Mouse (Mus musculus) thymus, adult 18-20 months (tissue): ENCODE measurements around the gene Grb2.

Experiments used
- DNase-seq, 2 experiments: peaks; one replicate each; pipeline ENCODE4 v3.0.0; 2022; ENCODE audit warnings: mixed read lengths in 2 of 2

The Grb2 gene

DNA sequence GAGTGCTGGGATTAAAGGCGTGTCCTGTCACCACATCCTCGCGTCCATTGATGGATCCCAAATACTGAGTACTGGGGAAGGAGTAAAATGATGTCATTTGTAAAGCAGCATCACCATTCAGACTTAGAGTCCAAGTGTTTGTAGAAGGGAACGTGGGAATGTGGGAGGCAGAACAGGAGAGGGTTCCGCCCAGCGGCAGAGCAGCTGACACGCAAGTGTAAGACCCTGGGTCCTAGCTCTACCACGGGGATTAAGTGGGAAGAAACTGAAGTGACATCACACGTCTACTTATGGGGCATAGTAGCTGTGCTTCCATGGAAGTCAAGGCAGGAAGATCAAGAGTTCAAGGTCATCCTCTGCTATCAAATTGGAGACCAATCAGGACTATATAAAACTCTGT is 2.7 kb upstream of the Grb2 start:
- no peak for DNase-seq

- DNase-seq = no peak
These were observed 1.6 kb upstream of the Grb2 start for GRCm38 (mm10) chr11:115709829-115710559.

DNA sequence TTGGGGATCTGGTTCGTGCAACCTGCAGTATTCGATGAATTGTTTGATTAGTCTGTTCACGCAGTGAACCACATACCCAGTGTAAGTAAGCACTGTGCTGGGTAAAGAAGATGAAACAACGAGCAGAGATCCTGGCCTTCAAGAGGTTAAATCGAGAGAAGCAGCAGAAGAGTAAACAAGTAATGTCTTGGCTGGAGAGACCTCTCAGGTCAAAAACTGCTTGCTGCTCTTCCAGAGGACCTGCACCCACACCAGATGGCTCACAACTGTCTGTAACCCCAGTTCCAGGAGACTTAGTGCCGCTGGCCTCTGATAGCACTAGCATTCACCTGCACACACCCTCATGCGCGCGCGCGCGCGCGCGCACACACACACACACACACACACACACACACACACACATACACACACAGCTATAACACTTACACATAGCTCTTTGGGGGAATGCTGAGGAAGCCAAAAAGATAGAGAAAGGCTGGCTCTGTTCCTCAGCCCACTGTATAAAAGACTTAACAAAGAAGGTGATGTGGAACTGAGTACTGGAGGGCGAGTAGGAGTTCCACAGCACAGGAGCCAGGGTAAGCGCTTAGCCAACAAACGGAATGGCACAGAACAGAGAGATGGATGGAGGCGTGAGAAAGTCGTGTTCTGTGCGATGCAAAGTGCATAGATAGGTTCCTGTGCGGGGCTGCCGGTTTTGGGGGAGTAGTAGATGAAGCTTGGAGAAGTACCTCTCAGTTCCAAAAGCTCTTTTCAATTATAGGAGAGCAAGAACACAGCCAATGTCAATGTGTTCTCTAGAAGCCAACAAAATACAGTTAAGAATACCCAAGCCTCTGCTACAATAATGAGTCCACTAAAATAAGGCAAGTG is 795 bp upstream of the Grb2 start:
- DNase-seq = peak; percentile 21 to 42

DNA sequence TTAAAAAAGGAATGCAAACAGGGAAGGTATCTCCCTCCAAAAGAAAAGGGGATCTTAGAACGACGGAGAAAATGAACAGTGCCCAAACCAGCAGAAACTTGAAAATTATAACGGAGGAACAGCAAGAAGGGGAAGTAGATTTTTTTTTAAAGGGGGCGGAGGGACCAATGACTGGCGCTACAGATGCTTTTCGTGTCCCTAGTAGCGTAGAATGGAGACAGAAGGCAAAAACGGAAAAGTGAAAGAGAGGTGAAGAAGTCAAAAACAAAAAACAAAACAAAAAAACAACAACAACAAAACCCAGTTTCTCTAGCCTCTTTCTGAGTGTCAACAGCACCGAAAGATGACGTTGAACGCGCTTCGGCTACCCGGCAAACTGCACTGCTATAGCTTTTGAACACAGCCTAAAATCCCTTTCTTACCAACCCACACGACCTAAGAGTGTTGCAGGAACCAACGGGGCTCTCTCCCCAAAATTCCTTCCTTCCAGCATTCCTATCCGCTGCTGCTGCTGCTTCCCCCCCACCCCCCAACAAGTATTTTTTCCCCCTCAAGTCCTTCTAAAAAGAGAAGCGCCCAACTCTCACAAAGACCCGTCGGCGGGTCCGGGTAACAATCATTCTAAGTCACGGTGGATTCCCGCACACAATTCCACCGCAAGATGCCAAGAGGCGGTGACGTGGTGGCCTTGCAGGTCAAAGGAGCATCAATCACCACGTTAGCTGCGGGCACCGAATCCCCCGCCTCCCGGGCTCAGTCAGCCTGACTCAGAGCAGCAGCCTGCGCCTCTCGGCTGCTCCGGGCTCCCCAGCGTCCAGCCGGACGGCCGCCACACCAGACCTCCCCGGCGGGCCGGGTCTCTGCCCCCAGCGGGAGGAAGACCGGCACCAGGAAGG is 836 bp downstream of the Grb2 start:
- DNase-seq = peak; percentile 33 to 54

GRCm38 (mm10) chr11:115706584-115706983 is 1.8 kb downstream of the Grb2 start:
- no peak for DNase-seq

DNA sequence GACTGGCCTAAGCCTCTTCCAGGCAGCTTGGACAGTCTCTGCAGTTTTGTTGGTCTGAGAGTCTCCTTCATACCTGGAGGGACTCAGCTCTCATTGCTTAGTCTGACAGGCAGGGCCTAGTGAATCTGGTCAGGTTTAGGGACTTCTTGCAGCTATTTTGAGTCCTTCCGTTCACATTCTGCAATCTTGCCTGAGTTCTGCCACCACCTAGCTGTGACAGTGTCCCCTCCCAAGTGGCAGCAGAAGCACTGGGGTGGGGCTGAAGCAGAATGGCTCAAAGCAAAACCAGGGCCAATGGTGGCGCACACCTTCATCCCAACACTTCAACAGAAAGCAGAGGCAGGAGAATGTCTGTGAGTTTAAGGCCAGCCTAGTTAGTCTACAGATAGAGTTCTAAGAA is 2.8 kb downstream of the Grb2 start:
- no peak for DNase-seq

- no peak for DNase-seq
These were observed 3.7 kb downstream of the Grb2 start for GRCm38 (mm10) chr11:115704648-115705047.

DNA sequence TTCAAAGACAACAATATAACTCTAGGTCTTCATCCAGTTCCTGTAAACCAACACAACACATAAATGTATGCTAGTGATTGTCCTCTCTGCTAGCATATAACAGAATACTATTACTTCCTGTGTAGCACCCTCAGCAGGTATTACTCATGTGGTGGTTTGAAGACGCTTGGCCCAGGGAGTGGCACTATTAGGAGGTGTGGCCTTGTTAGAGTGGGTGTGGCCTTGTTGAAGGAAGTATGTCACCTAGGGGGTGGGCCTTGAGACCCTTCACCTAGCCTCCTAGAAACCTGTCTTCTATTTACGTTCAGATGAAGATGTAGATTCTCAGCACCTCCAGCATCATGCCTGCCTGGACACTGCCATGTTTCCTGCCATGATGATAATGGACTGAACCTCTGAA is 4.9 kb downstream of the Grb2 start:
- DNase-seq = no peak

DNA sequence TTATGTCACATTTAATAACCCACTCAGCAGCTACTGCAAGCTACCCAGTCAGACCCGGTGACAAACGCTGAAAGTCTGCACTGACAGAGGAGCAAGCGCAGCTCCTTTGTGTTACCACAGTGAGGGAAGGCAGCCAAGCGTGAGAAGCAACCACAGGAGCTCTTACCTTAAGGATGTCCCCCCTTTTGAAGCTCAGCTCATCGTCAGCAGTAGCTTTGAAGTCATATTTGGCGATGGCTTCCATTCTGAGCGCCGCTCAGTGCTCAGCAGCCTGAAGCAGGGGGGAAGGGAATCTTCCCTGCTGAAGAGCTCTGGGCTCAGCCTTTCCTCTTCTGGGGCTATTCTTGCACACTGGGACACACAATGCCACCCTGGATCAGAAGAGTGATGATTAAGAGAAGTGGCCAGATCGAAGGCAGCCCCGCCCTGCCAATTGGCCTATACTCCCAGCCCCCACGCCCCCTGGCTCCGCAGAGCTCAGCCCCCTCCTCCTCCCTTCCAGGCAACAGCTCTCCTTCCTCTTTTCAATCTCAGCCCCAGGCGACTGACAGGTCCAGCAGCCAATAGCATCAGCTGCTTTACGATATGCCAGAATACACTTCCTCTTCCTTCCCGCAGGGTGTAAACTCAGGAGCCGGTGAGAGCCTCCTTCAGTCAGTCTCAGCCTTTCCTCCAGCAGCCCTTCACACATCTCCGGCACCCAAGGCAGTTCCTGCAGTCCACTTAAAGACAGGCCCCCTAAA is 9.2 kb downstream of the Grb2 start:
- peak; percentile 74 to 87 for DNase-seq

- DNase-seq = no peak
These were observed 10.7 kb downstream of the Grb2 start for GRCm38 (mm10) chr11:115697722-115698121.

DNA sequence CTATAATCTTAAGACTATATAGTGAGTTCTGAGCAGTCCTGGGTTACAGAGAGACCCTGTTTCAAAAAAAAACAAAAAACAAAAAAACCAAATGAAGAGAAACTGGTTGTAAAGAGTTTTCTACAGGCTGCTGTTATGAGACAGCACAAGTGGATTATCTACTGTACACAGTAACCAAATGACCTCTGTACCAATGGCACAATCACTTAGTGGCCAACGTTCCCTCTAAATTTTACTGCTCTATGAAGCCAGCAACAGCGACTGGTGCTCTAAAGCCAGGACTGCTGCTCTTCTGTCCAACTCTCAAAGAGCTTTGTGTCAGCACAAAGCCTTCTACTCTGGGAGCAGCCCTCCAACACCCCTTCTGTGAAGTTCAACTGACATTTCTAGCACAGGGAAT is 11.3 kb downstream of the Grb2 start:
- DNase-seq = no peak

DNA sequence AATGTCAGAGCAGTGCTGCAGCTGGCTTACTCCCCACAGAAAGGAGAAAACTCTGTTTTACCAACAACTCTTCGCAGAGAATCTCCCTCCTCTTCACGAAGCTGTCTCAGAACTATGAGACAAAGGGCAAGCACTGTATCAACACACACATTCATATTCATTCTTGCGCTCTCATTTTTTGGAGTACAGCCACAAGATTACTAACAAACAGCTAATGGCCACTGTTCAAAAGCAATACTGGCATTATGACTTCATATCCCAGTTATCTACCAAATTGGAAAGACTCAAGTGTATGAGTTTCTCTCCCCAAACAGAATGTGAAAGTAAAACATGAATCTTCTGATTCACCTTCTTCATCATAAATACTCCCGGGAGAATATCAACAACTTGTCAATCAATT is 11.9 kb downstream of the Grb2 start:
- no peak for DNase-seq

GRCm38 (mm10) chr11:115693979-115694578 is 14.3 kb downstream of the Grb2 start:
- DNase-seq = no peak

DNA sequence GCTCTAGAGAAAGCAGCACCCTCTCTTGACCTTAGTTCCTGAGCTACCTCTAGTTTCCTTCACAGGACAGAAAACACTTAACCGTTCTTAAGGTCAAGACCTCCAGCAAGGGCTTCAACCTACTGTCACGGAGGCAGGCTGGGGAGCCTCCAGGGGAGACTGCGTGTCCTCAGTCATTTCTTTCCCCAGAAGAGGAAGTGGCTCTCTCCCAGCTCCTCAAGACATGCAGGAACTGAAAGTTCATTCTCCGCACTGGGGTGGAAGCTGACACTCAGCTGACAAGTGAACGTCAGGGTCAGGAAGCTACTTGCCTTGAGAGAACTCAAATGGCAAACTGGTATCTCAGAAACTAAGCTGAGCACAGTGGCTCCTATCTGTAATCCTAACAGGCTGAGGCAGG is 15.6 kb downstream of the Grb2 start:
- no peak for DNase-seq

GRCm38 (mm10) chr11:115691976-115692375 is 16.4 kb downstream of the Grb2 start:
- DNase-seq = no peak

- DNase-seq = no peak
These were observed 16.9 kb downstream of the Grb2 start for GRCm38 (mm10) chr11:115691511-115691910.

DNA sequence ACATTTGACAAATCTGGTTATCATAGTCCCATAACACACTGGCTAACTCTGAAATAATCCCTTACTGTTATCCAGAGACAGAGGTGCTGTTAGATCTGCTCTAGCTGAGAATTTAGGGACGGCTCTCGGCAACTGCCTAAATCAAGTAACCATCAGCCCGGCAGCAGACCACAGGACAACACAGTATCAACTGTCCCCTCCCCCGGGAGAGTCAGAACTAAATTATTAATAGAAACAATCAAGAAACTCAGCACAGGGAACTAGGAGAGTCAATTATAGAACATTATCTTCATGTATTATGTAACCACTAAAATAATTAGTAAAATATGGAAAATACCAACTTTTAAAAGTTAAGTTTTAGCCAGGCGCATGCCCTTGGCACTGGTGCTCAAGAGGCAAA is 17.4 kb downstream of the Grb2 start:
- no peak for DNase-seq

DNA sequence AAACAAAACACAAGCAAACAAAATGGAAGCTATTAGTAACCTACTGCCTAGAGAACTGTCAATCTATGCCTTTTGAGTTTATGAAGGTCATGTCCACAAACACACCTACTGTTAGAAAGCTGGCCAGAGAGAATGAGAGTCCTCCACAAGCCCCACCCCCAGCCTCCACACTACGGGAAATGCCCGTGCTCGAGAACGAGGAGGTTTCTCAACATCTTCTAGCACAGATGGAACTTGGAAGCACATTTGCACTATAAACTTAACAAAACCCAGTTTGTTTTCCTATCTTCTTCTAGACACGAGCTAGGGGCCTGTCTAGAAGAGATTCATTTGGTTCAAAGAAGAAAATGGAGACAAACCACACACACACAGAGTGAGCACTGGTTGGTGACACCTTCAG is 18.0 kb downstream of the Grb2 start:
- DNase-seq = no peak

DNA sequence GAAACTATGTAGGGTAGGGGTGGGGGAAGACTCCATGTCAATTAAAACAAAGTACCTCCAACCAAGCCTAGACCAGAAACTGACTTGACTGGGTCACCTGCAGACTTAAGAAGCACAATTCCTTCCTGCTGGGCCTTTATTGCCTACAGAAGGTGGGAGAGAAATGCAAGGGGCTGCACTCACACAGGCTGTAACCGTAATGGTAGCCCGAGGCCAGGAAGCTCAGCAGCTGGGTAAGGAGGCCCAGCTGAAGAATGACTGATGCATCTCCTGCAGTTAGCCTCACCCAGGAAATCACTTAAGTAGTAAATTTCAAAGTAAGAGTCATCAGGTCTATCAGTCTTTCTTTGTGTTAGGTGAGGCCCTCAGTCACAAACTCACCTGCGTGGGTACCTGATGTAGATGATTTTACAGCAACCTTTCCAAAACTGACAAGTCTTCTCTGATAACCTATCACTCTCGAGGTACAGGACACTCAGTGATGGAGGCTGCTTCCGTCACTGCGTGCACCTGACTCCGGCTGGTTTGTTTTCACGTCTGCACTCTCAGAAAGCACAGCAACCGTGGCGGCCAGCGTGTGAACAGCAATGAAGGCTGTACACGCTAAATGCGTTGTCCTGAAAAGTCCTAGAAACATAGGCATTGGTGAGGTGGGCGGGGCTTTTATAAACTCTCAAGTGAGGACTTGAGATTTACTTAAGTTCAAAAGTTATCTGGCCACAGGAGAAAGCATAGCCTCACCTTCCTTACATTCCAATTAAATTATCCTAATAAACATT is 19.1 kb downstream of the Grb2 start:
- DNase-seq = no peak

DNA sequence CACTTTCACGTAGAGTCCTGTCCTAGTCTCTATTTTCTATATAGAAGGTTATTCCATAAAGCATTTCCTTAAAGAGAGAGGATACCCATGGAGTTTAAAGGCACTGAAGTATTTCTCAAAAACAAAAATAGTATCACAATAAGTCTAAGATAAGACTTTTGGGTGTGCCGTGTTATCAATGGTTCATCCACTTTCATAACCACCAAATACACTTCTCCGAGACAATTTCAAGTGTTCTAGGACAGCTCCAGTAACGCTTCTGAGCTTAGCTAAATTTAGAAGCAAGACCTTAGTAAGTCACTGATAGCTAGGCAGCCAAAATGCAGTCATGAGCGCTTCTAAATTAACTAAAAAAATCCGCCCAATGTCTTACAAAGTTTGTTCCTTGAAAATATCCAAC is 22.0 kb downstream of the Grb2 start:
- no peak for DNase-seq

DNA sequence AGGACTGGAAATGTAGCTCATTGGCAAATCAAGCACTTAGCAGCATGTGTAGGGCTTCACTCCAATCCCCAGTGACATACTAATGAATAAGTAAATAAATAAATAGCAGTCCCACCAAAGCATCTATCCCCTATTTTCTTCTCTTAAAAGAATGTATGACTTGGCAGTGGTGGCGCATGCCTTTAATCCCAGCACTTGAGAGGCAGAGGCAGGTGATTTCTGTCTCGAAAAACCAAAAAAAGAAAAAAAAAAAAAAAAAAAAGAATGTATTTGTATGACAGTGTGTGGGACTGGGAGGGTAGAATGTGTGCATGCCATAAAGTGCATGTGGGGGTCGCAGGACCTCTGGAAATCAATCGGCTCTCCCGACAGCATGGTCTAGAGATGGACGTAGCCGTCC is 22.4 kb downstream of the Grb2 start:
- DNase-seq = no peak
